Mouse (Mus musculus) forebrain, embryonic 13.5 days (tissue): ENCODE results near the gene Usp45. TPM values are rescaled to one million over a fixed set of nuclear protein-coding genes. Genes with fewer than 3 reads are reported as not detected.
"Not testable (repeated sequence)": the region's sequence is repeated elsewhere in the genome, so short reads cannot be mapped to it uniquely, and the experiment has no call there.

Experiments
- ATAC-seq: fragments of 200-750 bp; cut with Nextera tagmentation; 2 replicates; pipeline ENCODE4 v1.8.0; 2017
- H3K27ac ChIP-seq: fragments of 300-500 bp; sonication (generic); 2 replicates; pipeline ENCODE4 v1.5.1; 2015; ENCODE audit warnings: inconsistent platforms, mild to moderate bottlenecking, moderate library complexity
- H3K27me3 ChIP-seq: fragments of 300-500 bp; sonication (generic); 2 replicates; pipeline ENCODE4 v1.6.1; 2015; ENCODE audit warnings: mild to moderate bottlenecking, inconsistent platforms
- H3K36me3 ChIP-seq: fragments of 300-500 bp; sonication (generic); 2 replicates; pipeline ENCODE4 v1.6.1; 2015; ENCODE audit warnings: mild to moderate bottlenecking, inconsistent platforms; ENCODE audit not compliant: poor library complexity, severe bottlenecking
- H3K4me1 ChIP-seq: fragments of 300-500 bp; sonication (generic); 2 replicates; pipeline ENCODE4 v1.6.1; 2015; ENCODE audit warnings: inconsistent platforms
- H3K4me2 ChIP-seq: fragments of 300-500 bp; sonication (generic); 2 replicates; pipeline ENCODE4 v1.6.1; 2015; ENCODE audit warnings: inconsistent platforms, mild to moderate bottlenecking, moderate library complexity
- H3K4me3 ChIP-seq: fragments of 300-500 bp; sonication (generic); 2 replicates; pipeline ENCODE4 v1.5.1; 2015; ENCODE audit warnings: mild to moderate bottlenecking, inconsistent platforms
- H3K9ac ChIP-seq: fragments of 300-500 bp; sonication (generic); 2 replicates; pipeline ENCODE4 v1.6.1; 2015; ENCODE audit warnings: mild to moderate bottlenecking, inconsistent platforms
- H3K9me3 ChIP-seq: fragments of 300-500 bp; sonication (generic); replicated peaks from 2 replicates; pipeline ENCODE4 v1.6.1; 2016; ENCODE audit warnings: inconsistent platforms
- WGBS: fragments of 180-500 bp; shearing (Covaris S2); methylation state at CpG from one replicate; pipeline ENCODE4 v1.1.7; 2015; 5-methylcytosine and 5-hydroxymethylcytosine counted together
- polyA plus RNA-seq: library from polyadenylated mRNA; unstranded; fragments of >200 nt; fragmentation: Nextera tagmentation; extraction: Ambion mirVana; gene quantifications from 2 replicates; pipeline ENCODE4 v1.2.1, GENCODE M21; 2015

The Usp45 gene
- polyA plus RNA-seq, result 9.0 and 9.8 TPM in 2 replicates

GRCm38 (mm10) chr4:21766863-21767304, at the start of gene Usp45, which contains the start of gene Tstd3:
Gene Usp45 (plus strand): TSS chr4:21767156.
Gene Tstd3 (minus strand): TSS chr4:21767212.
- Histone ChIP-seq H3K9me3 (no peaks in the 10 kb centered on the region), H3K4me1 (peaks cover 5% of the 10 kb centered on the region; the same call in 1 of the 2 replicates), H3K4me3 (peak within 1 kb of the TSS; percentile 68), H3K4me2 (peak within 1 kb of the TSS; percentile 74), H3K27ac (no peak within 1 kb of the TSS), H3K9ac (peak within 1 kb of the TSS; percentile 76), H3K27me3 (no peaks in the 10 kb centered on the region), H3K36me3 (no peaks in the 10 kb centered on the region)
- peak; percentile 93 for ATAC-seq
- 1% methylated on average over 17 of the region's 17 CpGs for WGBS

GRCm38 (mm10) chr4:21722752-21723334, 44.1 kb upstream of the Usp45 start:
- H3K4me1 ChIP-seq, result no peaks in the 10 kb centered on the region
- H3K4me2 ChIP-seq, result no peak overlapping the region
- H3K4me3 ChIP-seq, result no peak overlapping the region
- no peak overlapping the region for H3K27ac ChIP-seq
- H3K9me3 ChIP-seq, result no peaks in the 10 kb centered on the region
- WGBS, result 37% methylated on average over 7 of the region's 7 CpGs
- no peaks in the 10 kb centered on the region for H3K36me3 ChIP-seq
- H3K9ac ChIP-seq, result no peak overlapping the region
- ATAC-seq, result no peak
- no peaks in the 10 kb centered on the region for H3K27me3 ChIP-seq

- Histone ChIP-seq H3K27ac (peak overlapping the region; percentile 84), H3K36me3 (no peaks in the 10 kb centered on the region), H3K9me3 (no peaks in the 10 kb centered on the region), H3K27me3 (no peaks in the 10 kb centered on the region), H3K4me1 (peaks cover 15% of the 10 kb centered on the region), H3K9ac (peak overlapping the region; percentile 86), H3K4me3 (peak overlapping the region; percentile 76), H3K4me2 (peak overlapping the region; percentile 76)
- peak; percentile 52 for ATAC-seq
- WGBS, result 1% methylated on average over 22 of the region's 22 CpGs
Observed at GRCm38 (mm10) chr4:21726912-21727614, 39.9 kb upstream of the Usp45 start.

DNA sequence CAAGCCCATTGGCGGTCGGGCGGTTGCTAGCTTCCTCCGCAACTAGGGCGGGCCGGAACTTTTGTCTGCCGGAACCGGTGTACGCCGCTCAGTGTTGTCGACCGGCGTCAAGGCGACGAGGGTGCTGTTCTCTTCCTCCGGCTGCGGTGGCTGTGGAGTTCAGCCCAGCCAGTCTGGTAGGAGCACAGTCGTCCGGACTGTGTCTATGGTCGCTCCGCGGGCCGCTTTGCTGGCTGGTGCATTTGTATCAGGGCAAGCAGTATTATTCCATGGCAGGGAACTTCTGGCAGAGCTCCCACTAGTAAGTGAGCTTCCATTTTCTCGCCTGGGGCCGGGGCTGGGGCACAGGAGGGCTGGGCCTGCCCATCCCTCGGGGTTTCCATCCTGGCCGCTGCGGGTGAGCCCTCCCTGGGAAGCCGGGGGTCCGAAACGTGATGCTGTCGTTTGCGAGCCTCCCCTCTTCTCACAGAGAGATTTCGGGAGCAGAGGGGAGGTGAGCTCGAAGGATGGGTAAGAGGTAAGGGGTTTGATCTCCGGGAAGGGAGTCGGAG, 39.3 kb upstream of the Usp45 start, which contains the start of gene Ccnc:
TSS of gene Ccnc (plus strand) at position 87 of the 551 bp plus-strand sequence.
- Histone ChIP-seq H3K4me2 (peak within 1 kb of the TSS; percentile 76), H3K4me1 (peaks cover 15% of the 10 kb centered on the region), H3K27ac (peak within 1 kb of the TSS; percentile 84), H3K9me3 (no peaks in the 10 kb centered on the region), H3K9ac (peak within 1 kb of the TSS; percentile 86), H3K27me3 (no peaks in the 10 kb centered on the region), H3K36me3 (peaks cover under 1% of the 10 kb centered on the region), H3K4me3 (peak within 1 kb of the TSS; percentile 76)
- ATAC-seq, result peak; percentile 99
- under 1% methylated on average over 37 of the region's 37 CpGs for WGBS

- peak; percentile 43; the same call in 1 of the 2 replicates for ATAC-seq
- Histone ChIP-seq H3K27me3 (no peaks in the 10 kb centered on the region), H3K27ac (no peak overlapping the region), H3K9ac (no peak overlapping the region), H3K4me1 (no peaks in the 10 kb centered on the region), H3K9me3 (no peaks in the 10 kb centered on the region), H3K4me3 (no peak overlapping the region), H3K4me2 (no peak overlapping the region), H3K36me3 (peaks cover 53% of the 10 kb centered on the region)
- 98% methylated on average over 4 of the region's 4 CpGs for WGBS
Observed at GRCm38 (mm10) chr4:21739169-21739568, 27.8 kb upstream of the Usp45 start.

DNA sequence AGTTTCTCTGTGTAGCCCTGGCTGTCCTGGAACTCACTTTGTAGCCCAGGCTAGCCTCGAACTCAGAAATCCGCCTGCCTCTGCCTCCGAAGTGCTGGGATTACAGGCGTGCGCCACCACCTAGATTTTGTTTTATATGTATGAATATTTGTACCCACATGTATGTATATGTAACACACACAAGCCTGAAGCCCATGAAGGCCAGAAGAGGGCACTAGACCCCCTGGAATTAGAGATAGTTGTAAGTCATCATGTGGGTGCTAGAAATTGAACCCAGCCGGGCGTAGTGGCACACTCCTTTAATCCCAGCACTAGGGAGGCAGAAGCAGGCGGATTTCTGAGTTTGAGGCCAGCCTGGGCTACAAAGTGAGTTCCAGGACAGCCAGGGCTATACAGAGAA, 22.8 kb upstream of the Usp45 start:
- peaks cover 39% of the 10 kb centered on the region for H3K36me3 ChIP-seq
- H3K27ac ChIP-seq, H3K27me3 ChIP-seq, H3K4me2 ChIP-seq, H3K9me3 ChIP-seq, ATAC-seq, H3K9ac ChIP-seq, H3K4me3 ChIP-seq, H3K4me1 ChIP-seq: not testable (repeated sequence)
- 98% methylated on average over 8 of the region's 8 CpGs for WGBS

DNA sequence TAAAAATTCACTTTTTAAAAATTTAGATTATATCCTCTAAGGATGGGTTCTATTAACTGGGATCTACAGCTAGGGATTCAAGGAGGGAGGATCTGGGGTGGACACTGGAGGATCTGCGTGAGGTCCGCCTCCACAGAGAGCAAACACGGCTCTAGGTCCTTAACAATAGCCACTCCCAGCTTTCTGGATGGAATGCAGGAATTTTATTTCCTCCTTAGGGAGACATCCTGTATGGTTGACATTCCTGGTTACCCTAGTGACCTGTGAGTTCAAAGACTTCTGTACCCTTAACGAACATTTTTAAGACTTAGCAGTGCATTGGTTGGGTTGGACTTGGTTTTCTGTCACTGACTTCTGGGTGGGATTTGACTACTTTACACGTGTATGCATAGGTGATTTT, 21.2 kb upstream of the Usp45 start:
- no peak overlapping the region for H3K9ac ChIP-seq
- H3K27ac ChIP-seq, result no peak overlapping the region
- peaks cover 40% of the 10 kb centered on the region for H3K36me3 ChIP-seq
- H3K4me3 ChIP-seq, result no peak overlapping the region
- no peak overlapping the region for H3K4me2 ChIP-seq
- H3K4me1 ChIP-seq, result no peaks in the 10 kb centered on the region
- H3K27me3 ChIP-seq, result no peaks in the 10 kb centered on the region
- H3K9me3 ChIP-seq, result no peaks in the 10 kb centered on the region
- ATAC-seq, result no peak
- 84% methylated on average over 5 of the region's 5 CpGs for WGBS

DNA sequence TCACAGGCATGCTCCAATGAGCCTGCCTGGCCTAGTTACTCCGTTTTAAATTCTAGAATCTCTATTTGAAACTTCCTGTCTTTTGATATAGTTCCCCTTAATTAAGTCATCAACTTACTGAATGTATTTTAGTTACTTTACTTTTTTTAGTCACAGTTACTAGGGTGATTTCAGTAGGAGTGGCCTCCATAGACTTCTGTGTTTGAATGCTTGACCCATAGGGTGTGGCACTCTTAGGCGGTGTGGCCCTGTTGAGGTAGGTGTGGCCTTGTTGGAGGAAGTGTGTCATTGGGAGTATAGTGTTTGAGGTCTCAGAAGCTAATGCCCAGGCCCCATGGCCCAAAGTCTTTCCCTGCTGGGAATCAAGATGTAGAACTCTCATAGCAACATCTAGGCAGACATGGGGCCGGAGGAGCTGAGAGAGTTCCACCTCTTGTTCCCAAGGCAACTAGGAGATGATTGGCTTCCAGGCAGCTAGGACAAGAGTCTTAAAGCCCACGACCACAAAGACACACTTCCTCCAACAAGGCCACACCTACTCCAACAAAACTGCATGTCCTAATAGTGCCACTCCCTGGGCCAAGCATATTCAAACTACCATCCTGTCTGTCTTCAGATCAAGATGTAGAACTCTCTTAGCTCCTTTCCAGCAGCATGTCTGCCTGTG, 11.7 kb upstream of the Usp45 start:
- H3K4me3 ChIP-seq, result no peak overlapping the region
- H3K9ac ChIP-seq, result no peak overlapping the region
- H3K27ac ChIP-seq, result no peak overlapping the region
- no peaks in the 10 kb centered on the region for H3K27me3 ChIP-seq
- H3K36me3 ChIP-seq, result peaks cover 22% of the 10 kb centered on the region
- ATAC-seq, result no peak
- WGBS, result 67% methylated on average over 4 of the region's 4 CpGs
- H3K4me2 ChIP-seq, result no peak overlapping the region
- H3K4me1 ChIP-seq, result no peaks in the 10 kb centered on the region
- H3K9me3 ChIP-seq, result no peaks in the 10 kb centered on the region

DNA sequence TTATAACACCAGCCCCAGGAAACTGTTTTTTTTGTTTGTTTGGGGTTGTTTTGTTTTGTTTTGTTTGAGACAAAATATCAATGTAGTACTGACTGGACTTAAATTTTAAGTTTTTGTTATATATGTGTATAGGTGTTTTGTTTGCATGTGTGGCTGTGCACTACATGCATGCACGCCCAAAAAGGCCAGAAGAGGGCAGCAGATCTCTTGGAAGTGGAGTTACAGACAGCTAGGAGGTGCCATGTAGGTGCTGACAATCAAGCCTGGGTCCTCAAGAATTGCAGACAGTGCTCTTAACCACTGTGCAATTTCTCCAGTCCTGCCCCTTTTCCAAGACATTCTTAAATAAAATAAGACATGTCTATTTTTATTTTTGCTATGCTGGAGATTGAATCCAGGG, 8.1 kb upstream of the Usp45 start:
- Histone ChIP-seq H3K27me3 (no peaks in the 10 kb centered on the region), H3K27ac (no peak overlapping the region), H3K4me1 (peaks cover 5% of the 10 kb centered on the region), H3K36me3 (peaks cover 9% of the 10 kb centered on the region), H3K4me3 (no peak overlapping the region), H3K9ac (no peak overlapping the region), H3K4me2 (no peak overlapping the region), H3K9me3 (no peaks in the 10 kb centered on the region)
- WGBS, result 50% methylated on average over 1 of the region's 1 CpGs
- ATAC-seq, result no peak

DNA sequence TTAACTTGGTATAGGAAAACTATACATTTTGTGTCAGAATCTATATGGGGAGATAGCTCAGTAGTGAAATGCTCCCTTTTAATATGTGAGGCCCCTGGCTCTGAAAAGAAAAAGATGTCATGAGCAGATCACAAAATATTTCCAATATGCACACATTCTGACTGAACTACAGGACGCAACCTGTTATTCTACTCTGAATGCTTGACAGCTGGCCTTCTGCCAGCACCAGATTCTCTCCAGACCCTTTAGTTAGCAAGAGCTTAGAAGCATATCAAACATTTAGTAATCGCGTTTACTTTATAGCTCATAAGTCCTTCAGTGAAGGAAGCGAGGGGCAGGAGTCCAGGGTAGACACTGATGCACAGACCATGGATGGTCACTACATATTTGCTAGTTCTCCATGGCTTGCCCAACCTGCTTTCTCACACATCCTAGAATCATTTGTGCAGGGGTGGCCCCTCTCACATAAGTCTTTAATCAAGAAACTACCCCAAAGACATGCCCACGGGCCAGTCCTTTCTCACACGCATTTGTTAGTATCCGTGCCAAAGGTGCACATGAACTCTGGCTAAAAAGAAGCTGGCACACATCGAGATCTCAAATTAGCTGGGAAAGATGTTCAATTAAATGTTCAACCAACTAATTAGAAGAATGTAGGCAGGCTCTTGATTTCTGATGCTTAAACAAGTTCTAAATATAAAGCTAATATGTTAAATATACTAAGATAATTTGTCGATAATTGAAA, 5.4 kb upstream of the Usp45 start:
- Histone ChIP-seq H3K27ac (no peak overlapping the region; the same call in 1 of the 2 replicates), H3K4me3 (no peak overlapping the region), H3K27me3 (no peaks in the 10 kb centered on the region), H3K36me3 (peaks cover 9% of the 10 kb centered on the region), H3K4me2 (no peak overlapping the region), H3K4me1 (peaks cover 10% of the 10 kb centered on the region), H3K9ac (no peak overlapping the region), H3K9me3 (no peaks in the 10 kb centered on the region)
- peak; percentile 69; the same call in 1 of the 2 replicates for ATAC-seq
- WGBS, result 66% methylated on average over 9 of the region's 9 CpGs

- 85% methylated on average over 4 of the region's 4 CpGs for WGBS
Observed at GRCm38 (mm10) chr4:21763827-21764226, 3.1 kb upstream of the Usp45 start.

More at GRCm38 (mm10) chr4:21763827-21764226, 3.1 kb upstream of the Usp45 start:
- no peaks in the 10 kb centered on the region for H3K9me3 ChIP-seq
- no peak overlapping the region for H3K4me3 ChIP-seq
- peaks cover 8% of the 10 kb centered on the region for H3K36me3 ChIP-seq
- H3K4me1 ChIP-seq, result peaks cover 10% of the 10 kb centered on the region
- no peak overlapping the region for H3K27ac ChIP-seq
- H3K27me3 ChIP-seq, result no peaks in the 10 kb centered on the region
- H3K4me2 ChIP-seq, result no peak overlapping the region
- ATAC-seq, result no peak
- no peak overlapping the region for H3K9ac ChIP-seq
